Mouse (Mus musculus) left cerebral cortex, adult 9 months (tissue): Measurements from ENCODE around the gene Ccdc148.

ENCODE experiments used
- DNase-seq, 2 experiments: peaks; one replicate each; pipeline ENCODE4 v3.0.0; 2022; ENCODE audit warnings: low spot score in 2 of 2

Gene Ccdc148

GRCm38 (mm10) chr2:58925551-58925950 lies 234.9 kb downstream of the Ccdc148 start:
- peak in 1 of 2 experiments; percentile 29 for DNase-seq

GRCm38 (mm10) chr2:58918351-58918750 lies 242.1 kb downstream of the Ccdc148 start:
- no peak for DNase-seq

DNA sequence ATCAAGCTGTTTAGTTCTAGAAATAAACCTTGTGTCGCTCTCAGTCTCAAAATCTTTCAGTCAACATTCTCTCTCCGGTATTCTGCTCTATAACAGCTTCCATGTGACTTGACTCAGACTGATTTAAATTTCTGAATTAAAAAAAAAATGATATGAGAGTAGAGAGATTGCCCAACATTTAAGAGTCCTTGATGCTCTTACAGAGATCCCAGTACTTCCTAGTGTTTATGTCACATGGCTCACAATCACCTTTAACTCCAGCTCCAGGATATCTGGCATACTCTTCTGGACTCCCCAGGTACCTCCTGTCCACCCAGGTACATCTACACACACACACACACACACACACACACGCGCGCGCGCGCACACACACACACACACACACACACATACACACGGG lies 248.1 kb downstream of the Ccdc148 start:
- DNase-seq = no peak

DNA sequence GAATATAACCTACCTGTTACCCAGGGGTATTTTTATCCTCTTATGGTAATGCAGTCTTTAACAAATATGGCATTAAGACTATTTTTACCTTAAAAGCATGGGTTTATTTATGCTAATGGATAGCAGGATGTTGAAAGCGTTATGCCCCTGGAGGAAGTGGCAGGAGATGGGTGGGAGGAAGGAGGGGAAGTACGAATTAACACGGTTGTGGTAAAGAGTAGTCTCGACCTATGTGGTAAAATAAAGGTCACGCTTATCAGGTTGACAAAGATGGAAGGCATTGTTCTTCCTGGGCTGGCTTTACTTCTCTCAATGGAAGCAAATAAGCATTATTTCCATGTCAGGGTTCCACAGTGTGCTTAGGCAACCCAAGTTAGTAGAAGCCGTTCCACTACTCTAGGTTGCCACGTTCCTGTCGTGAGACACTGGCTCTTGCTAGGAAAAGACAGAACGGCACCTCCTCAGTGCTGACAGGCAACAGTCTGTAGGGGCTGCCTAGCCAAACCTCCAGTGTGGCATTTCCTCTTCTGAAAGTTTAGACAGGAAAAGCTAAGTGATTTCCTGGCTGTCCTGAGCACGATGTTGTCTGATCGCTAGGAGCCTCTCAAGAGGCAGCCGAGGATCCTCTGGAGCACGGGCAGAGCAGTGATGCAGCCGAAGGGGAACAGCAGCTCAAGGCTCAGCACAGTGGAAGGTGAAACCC lies 253.5 kb downstream of the Ccdc148 start:
- DNase-seq = no peak

DNA sequence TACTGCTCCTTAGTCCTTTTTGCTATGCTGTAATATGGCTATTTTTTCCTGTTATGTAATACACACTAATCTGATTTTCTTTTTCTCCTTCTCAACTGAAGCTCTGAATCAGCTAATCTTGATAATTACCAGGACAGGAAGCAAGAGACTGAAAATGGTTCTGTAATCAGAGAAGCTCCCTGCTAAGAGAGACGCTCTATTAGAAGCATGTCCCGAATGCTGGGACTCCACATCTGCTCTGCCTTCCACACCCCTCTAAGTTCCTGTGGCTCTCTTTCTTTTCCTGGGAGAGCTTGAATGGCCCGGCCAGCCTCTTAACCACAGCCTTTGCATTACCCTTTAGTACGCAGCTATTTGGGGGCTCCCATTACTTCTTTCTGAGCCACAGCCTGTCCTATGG lies 255.4 kb downstream of the Ccdc148 start:
- no peak for DNase-seq

DNA sequence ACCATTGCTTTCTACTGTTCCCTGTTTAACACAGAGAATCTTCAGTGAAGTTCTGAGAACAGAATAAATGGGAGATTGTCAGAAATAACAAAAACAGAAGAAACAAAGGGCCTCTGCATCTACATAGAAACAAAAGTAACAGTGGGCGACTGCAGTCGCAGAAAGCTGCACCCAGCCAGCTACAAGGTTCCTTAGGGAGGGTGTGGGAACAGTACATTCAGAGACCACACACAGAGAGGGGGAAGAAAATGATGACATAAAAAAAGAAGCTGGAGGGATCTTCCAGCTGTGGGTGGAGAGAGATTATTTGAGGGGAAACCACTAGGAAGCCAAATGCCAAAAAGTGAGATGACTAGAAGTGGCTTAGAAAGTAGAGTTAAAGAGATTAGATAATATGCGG lies 280.6 kb downstream of the Ccdc148 start:
- DNase-seq = no peak

DNA sequence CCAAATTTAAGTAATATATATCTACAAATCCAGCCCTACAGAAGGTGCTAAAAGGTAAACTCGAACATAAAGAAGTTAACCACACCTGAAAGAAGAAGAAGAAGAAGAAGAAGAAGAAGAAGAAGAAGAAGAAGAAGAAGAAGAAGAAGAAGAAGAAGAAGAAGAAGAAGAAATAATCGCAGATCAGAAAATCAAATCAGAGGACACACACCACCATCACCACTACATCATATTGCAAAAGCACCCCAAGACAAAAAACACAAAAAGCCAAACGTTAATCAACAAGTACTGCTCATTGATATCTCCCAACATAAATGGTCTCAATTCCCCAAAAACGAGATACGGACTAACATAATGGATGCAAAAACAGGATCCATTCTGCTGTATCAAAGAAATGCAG lies 301.3 kb downstream of the Ccdc148 start, which contains the start of gene Gm11099:
TSS of gene Gm11099 (plus strand) at position 301 of the 400 bp plus-strand sequence.
- DNase-seq = no peak

- DNase-seq = no peak
These were observed 316.0 kb downstream of the Ccdc148 start for GRCm38 (mm10) chr2:58844499-58844898.

- no peak for DNase-seq
These were observed 318.0 kb downstream of the Ccdc148 start for GRCm38 (mm10) chr2:58842443-58842842.

GRCm38 (mm10) chr2:58841021-58841420 lies 319.5 kb downstream of the Ccdc148 start:
- no peak for DNase-seq

- no peak for DNase-seq
These were observed 328.1 kb downstream of the Ccdc148 start for GRCm38 (mm10) chr2:58832253-58832980.

DNA sequence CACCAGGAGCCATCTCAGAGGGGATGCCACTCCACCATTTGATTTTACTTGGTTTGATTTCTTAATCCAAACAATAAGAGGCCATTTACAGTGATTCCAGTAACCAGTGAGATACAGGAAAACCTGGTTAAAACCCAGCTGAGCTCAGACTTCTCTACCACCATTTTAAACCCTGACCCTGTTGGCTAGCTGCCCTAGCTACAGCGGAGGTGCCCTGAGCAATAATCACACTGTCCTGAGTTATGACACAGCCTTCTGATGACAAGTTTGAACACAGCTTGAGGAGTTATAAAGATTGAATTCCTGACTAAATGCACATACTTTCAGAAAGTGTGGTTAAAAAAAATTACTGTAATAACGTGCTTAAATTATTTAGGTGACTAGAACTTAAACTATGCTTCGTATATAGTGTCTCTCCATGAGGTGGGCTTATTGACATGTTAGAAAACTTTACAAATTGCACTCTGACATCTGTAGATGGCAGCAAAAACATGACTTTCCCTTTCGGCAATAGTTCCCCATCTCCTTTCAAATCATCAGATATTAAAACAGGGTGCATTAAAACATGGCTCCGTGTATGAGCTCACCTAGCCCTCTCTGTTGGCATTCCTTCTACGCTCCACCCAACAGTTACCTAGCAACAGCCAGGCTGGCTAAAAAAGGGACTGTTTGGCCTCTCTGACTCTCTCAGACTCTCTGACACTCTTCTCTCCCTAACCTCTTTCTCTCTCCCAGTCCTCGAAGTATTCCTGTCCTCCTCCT lies 330.3 kb downstream of the Ccdc148 start:
- DNase-seq = peak in 1 of 2 experiments; percentile 15

- DNase-seq = no peak
These were observed 331.4 kb downstream of the Ccdc148 start for GRCm38 (mm10) chr2:58828910-58829600.

DNA sequence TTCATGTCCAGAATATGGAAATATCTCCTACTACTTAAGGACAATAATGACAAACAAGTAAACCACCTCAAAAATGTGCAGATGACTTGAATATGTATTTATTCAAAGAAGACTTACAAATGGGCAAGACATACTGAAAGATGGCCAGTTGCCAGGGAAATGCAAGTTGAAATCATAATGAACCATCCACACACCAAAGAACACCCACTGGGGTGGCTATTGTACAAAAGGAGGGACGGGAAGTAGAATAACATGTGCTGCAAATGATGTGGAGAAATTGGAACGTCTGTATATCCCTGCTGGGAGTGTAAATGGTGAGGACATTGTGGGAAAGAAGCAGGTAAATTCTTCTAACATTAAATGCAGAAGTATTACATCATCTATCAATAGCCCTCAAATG lies 347.5 kb downstream of the Ccdc148 start:
- DNase-seq = no peak

GRCm38 (mm10) chr2:58799623-58800022 lies 360.9 kb downstream of the Ccdc148 start:
- DNase-seq = no peak

GRCm38 (mm10) chr2:58799126-58799525 lies 361.4 kb downstream of the Ccdc148 start:
- DNase-seq = no peak

GRCm38 (mm10) chr2:58797506-58797905 lies 363.0 kb downstream of the Ccdc148 start:
- no peak for DNase-seq

GRCm38 (mm10) chr2:58795432-58795831 lies 365.1 kb downstream of the Ccdc148 start:
- no peak for DNase-seq

GRCm38 (mm10) chr2:58794489-58794888 lies 366.0 kb downstream of the Ccdc148 start:
- no peak for DNase-seq

DNA sequence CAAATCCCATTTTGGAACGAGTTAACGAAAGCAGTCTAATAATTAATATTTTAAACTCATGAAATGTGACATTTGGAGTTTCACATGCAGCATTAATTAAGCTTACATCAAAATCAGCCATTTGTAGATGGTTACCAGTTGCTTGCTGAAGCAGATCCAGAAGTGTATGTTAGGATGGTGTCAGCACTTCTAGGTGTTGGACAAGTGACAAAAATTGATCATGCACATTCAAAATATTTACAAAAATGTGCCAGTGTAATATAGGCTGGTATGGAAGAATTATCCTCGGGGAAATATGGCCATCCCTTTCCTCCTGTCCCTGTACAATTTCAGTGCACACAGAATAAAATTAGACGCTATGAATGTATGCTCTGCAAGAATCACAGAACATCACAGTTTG lies 370.1 kb downstream of the Ccdc148 start:
- no peak for DNase-seq

- DNase-seq = no peak
These were observed 370.5 kb downstream of the Ccdc148 start for GRCm38 (mm10) chr2:58789934-58790333.

DNA sequence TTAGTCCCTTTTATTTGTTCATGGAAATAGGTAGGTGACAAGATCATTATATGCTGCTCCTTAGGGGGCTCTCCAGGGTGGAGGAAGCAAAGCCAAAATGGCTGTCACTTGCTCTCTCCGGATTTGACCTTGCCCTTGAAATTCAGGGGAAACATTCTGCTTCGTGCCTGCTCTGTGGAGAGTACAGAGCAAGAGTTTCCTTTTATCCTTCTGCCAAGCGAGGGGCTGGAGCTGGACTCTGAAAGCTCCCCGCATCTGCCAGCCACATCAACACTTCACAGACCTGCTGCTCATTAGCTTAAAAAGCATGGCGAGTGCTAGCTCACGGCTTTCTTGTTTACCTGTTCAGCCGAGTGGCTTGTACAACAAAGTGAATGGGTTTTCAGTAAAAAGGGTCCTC lies 373.1 kb downstream of the Ccdc148 start:
- no peak for DNase-seq
